Mouse (Mus musculus) lung, embryonic 16.5 days (tissue): ENCODE measurements at regions not wholly inside any gene's neighbourhood (a gene's known extent, or its start where the extent isn't known, plus 50 kb on each side); places are given as distances from the start of the nearest gene placed in this dataset.

ENCODE experiments used
- ATAC-seq: fragments of 200-750 bp; cut with Nextera tagmentation; 2 replicates; pipeline ENCODE4 v1.8.0; 2017; ENCODE audit warnings: low read depth, mild to moderate bottlenecking, moderate library complexity
- H3K27ac ChIP-seq: fragments of 300-500 bp; sonication (generic); 2 replicates; pipeline ENCODE4 v1.5.1; 2014; ENCODE audit warnings: mild to moderate bottlenecking, control low read depth, low read length
- H3K27me3 ChIP-seq: fragments of 300-500 bp; sonication (generic); 2 replicates; pipeline ENCODE4 v1.6.1; 2014; ENCODE audit warnings: low read depth, low read length, mixed read lengths; ENCODE audit not compliant: control insufficient read depth, insufficient read depth
- H3K36me3 ChIP-seq: fragments of 300-500 bp; sonication (generic); 2 replicates; pipeline ENCODE4 v1.6.1; 2014; ENCODE audit warnings: low read length; ENCODE audit not compliant: control insufficient read depth, insufficient read depth
- H3K4me1 ChIP-seq: fragments of 300-500 bp; sonication (generic); replicated peaks from 2 replicates; pipeline ENCODE4 v1.6.1; 2014; ENCODE audit warnings: low read length, mixed read lengths; ENCODE audit not compliant: control insufficient read depth, insufficient read depth
- H3K4me2 ChIP-seq: fragments of 300-500 bp; sonication (generic); 2 replicates; pipeline ENCODE4 v1.6.1; 2014; ENCODE audit warnings: low read depth, low read length, control low read depth
- H3K4me3 ChIP-seq: fragments of 300-500 bp; sonication (generic); 2 replicates; pipeline ENCODE4 v1.5.1; 2014; ENCODE audit warnings: mild to moderate bottlenecking, low read length, control low read depth
- H3K9ac ChIP-seq: fragments of 300-500 bp; sonication (generic); 2 replicates; pipeline ENCODE4 v1.6.1; 2014; ENCODE audit warnings: low read length, control low read depth
- H3K9me3 ChIP-seq: fragments of 300-500 bp; sonication (generic); 2 replicates; pipeline ENCODE4 v1.6.1; 2016; ENCODE audit warnings: low read length; ENCODE audit not compliant: control insufficient read depth
- WGBS: fragments of 180-500 bp; shearing (Covaris S2); extraction: QIAGEN DNeasy Blood & Tissue Kit; methylation state at CpG from one replicate; pipeline ENCODE4 v1.1.7; 2014; 5-methylcytosine and 5-hydroxymethylcytosine counted together

GRCm38 (mm10) chr5:118316310-118317017 is 71.4 kb downstream of the 2410131K14Rik start:
- WGBS = 24% methylated on average over 10 of the region's 10 CpGs
- no peaks in the 10 kb centered on the region for H3K9me3 ChIP-seq
- ATAC-seq = no peak
- H3K27ac ChIP-seq = no peak overlapping the region
- no peak overlapping the region for H3K9ac ChIP-seq
- H3K4me3 ChIP-seq = no peak overlapping the region
- no peaks in the 10 kb centered on the region; the same call in 1 of the 2 replicates for H3K27me3 ChIP-seq
- H3K4me2 ChIP-seq = no peak overlapping the region
- H3K36me3 ChIP-seq = no peaks in the 10 kb centered on the region
- peaks cover 6% of the 10 kb centered on the region; the same call in 1 of the 2 replicates for H3K4me1 ChIP-seq

GRCm38 (mm10) chr5:118318073-118318472 is 73.0 kb downstream of the 2410131K14Rik start:
- no peak for ATAC-seq
- 59% methylated on average over 5 of the region's 5 CpGs for WGBS
- Histone ChIP-seq H3K4me3 (no peak overlapping the region), H3K36me3 (no peaks in the 10 kb centered on the region), H3K4me2 (no peak overlapping the region), H3K27me3 (no peaks in the 10 kb centered on the region; the same call in 1 of the 2 replicates), H3K4me1 (peaks cover 12% of the 10 kb centered on the region; the same call in 1 of the 2 replicates), H3K9me3 (no peaks in the 10 kb centered on the region), H3K9ac (no peak overlapping the region), H3K27ac (no peak overlapping the region)

DNA sequence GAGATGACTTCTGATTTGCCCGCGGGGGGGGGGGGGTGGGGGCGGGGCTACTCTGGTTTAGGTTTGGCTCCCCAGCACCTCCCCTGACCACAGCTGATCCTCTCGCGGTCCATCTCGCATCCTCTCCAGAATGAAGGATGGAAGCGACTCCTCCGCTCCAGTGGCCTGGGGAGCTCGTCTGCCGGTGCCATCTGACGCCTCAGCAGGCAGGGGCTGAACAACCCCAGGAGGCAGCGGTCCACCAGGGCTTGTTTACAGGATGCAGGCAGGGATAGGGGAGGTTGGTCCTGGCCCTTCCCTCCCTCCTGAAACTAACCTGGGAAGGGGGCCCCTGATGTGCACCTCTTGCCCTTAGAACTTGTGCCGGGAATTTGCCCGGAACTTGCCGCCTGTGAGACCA is 73.9 kb downstream of the 2410131K14Rik start:
- no peak overlapping the region for H3K27ac ChIP-seq
- H3K4me1 ChIP-seq = peaks cover 12% of the 10 kb centered on the region; the same call in 1 of the 2 replicates
- H3K27me3 ChIP-seq = no peaks in the 10 kb centered on the region; the same call in 1 of the 2 replicates
- H3K4me3 ChIP-seq = no peak overlapping the region
- WGBS = 23% methylated on average over 12 of the region's 15 CpGs
- no peak overlapping the region for H3K9ac ChIP-seq
- no peak overlapping the region for H3K4me2 ChIP-seq
- ATAC-seq = no peak
- no peaks in the 10 kb centered on the region for H3K36me3 ChIP-seq
- no peaks in the 10 kb centered on the region for H3K9me3 ChIP-seq

DNA sequence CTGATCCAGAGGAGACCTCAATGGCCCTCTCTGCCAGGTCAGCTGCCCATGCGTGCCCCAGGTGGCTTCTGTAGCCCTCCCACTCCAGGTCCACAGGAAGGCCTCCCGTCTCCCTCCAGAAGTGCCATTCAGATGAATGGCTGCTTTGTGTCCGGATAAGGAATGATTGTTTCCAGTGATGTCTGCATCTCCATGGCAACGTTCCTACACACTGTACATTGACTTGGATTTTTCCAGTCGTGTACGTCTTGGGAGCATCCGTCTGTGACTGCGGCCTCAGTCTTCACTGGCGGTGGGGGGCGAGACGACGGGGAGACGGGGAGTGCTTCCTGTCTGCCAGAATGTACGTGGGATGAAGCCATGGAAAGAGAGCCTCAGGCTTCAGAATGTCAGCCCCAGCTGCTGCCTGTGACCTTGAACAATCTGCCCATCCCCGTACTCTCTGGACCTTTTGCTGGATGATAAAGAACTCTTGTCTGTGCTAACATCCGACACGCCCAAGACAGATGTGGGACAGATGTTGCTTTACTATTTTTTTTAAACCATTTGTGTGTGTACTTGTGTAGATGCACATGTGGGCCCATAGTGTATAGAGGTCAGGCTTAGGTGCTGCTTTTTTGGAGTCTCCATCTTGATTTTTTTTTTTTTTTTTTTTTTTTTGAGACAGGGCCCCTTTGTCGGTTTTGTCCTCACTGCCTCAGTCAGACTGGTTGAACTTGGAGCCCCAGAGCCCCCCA is 76.9 kb downstream of the 2410131K14Rik start:
- ATAC-seq = peak; percentile 73
- H3K9ac ChIP-seq = 0 out of 2 replicates have a peak overlapping the region, but pooled peaks have one; percentile 14
- H3K27me3 ChIP-seq = no peaks in the 10 kb centered on the region; the same call in 1 of the 2 replicates
- no peaks in the 10 kb centered on the region for H3K36me3 ChIP-seq
- peaks cover 13% of the 10 kb centered on the region; the same call in 1 of the 2 replicates for H3K4me1 ChIP-seq
- no peak overlapping the region for H3K4me3 ChIP-seq
- H3K4me2 ChIP-seq = no peak overlapping the region
- H3K27ac ChIP-seq = no peak overlapping the region
- no peaks in the 10 kb centered on the region for H3K9me3 ChIP-seq
- 15% methylated on average over 18 of the region's 18 CpGs for WGBS

- peaks cover 18% of the 10 kb centered on the region for H3K4me1 ChIP-seq
- 73% methylated on average over 2 of the region's 2 CpGs for WGBS
- H3K4me3 ChIP-seq = no peak overlapping the region
- no peaks in the 10 kb centered on the region for H3K36me3 ChIP-seq
- no peaks in the 10 kb centered on the region; the same call in 1 of the 2 replicates for H3K27me3 ChIP-seq
- no peaks in the 10 kb centered on the region for H3K9me3 ChIP-seq
- H3K9ac ChIP-seq = no peak overlapping the region
- H3K4me2 ChIP-seq = no peak overlapping the region
- no peak overlapping the region for H3K27ac ChIP-seq
- ATAC-seq = no peak
These were observed 78.1 kb downstream of the 2410131K14Rik start for GRCm38 (mm10) chr5:118323151-118323550.

DNA sequence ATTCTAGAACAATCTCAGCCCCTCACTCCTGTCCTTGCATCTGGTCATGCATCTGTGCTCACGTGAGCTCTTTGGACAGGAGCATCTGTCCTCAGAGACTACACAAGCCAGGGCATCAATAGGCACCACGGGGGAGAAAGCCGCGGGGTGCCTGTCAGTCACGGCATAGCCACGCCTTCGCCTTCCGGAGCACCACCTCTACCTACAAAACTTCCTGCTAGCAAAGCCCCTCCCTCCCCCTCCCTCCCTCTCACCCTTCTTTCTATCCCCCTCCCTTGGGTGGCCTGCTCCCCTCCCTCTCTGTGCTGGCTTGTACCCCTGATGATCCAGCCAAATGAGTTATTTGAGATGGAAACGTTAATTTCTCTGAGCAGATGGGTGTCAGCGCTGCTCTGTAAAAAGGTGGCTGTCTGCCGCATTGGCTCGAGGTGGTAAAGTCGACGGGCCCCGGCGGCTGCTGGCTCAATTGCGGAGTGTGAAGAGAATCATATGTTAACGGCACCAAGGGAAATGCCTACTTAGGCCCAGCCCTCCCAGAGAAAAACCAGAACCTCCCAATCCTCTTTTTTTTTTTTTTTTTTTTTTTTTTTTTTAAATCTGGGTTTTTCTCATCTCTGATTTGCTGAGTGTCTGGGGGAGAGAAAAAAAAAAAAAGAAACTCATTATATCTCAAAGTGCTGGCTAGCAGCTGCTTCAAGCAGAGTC is 82.0 kb downstream of the 2410131K14Rik start:
- peak overlapping the region; percentile 51 for H3K4me2 ChIP-seq
- no peak overlapping the region for H3K27ac ChIP-seq
- H3K9me3 ChIP-seq = no peaks in the 10 kb centered on the region
- H3K4me1 ChIP-seq = peaks cover 23% of the 10 kb centered on the region
- peaks cover 11% of the 10 kb centered on the region for H3K27me3 ChIP-seq
- no peaks in the 10 kb centered on the region for H3K36me3 ChIP-seq
- H3K4me3 ChIP-seq = peak overlapping the region; percentile 34
- WGBS = 2% methylated on average over 18 of the region's 18 CpGs
- peak overlapping the region; percentile 31; the same call in 1 of the 2 replicates for H3K9ac ChIP-seq
- peak; percentile 46 for ATAC-seq

DNA sequence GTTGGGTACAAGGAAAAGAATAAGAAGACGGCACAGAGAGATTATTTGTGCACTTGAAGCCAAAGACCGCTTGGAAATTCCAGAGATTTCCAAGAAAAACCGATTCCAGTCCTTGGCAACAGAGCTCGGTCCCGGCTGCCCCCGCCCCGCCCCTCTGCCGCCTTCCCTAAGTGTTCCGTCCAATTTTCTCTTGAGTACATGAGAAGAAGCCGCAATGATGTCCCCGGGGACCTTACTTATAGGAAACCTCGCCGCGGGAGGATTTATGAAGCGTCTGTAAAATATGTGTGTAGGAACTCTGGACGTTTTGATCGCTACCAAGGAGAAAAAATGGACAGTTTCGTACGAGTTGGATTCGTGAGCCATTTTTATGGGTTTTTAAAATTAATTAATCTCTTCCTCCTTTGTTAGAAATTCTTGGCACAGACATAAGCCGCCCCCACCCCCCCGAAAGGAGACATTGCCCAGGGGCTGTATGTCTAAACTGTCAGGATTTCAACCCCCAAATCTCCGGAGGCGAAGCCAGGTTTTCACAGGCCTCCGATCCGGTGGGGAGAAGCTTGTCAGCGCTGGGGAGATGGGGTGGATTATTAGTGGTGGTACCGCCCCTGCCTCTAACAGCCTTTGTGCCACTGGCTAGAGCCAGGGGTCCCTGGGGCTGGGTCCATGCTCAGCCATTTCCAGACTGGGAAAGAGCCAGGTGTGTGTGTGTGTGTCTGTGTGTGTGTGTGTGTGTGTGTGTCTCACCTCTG is 83.1 kb downstream of the 2410131K14Rik start:
- no peaks in the 10 kb centered on the region for H3K36me3 ChIP-seq
- peak overlapping the region; percentile 51 for H3K4me2 ChIP-seq
- 8% methylated on average over 28 of the region's 28 CpGs for WGBS
- peak overlapping the region; percentile 27 for H3K4me3 ChIP-seq
- peaks cover 22% of the 10 kb centered on the region for H3K4me1 ChIP-seq
- H3K27me3 ChIP-seq = peaks cover 11% of the 10 kb centered on the region
- ATAC-seq = peak; percentile 41
- no peak overlapping the region for H3K9ac ChIP-seq
- no peaks in the 10 kb centered on the region for H3K9me3 ChIP-seq
- no peak overlapping the region for H3K27ac ChIP-seq

DNA sequence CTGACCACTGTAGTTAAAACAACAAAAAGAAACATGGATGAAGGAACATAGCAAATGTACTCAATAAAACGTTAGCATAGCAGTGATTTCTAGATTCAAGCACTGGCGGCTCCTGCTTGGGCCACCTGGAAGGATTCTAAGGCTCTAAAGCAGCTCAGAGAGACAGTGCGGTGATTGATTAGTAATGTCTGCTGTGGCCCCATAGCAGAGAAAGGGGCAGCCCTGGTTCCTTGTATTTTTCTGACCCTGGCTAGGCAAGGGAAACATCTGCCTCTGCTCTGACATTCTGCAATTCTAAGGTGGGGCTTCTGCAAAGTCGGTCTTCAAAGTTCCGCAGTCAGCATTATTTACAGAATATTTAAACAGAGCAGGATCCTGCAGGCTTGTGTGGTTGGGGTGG is 84.1 kb downstream of the 2410131K14Rik start:
- no peak overlapping the region for H3K4me2 ChIP-seq
- H3K4me1 ChIP-seq = peaks cover 22% of the 10 kb centered on the region
- no peaks in the 10 kb centered on the region for H3K36me3 ChIP-seq
- no peak overlapping the region for H3K9ac ChIP-seq
- 54% methylated on average over 5 of the region's 5 CpGs for WGBS
- H3K9me3 ChIP-seq = no peaks in the 10 kb centered on the region
- peaks cover 11% of the 10 kb centered on the region for H3K27me3 ChIP-seq
- no peak overlapping the region for H3K27ac ChIP-seq
- H3K4me3 ChIP-seq = no peak overlapping the region
- ATAC-seq = no peak
